Mouse (Mus musculus) C2C12 (cell line): ENCODE results near the gene Gnaq.

Experiments
- CEBPB ChIP-seq: IDR thresholded peaks from one replicate; pipeline ENCODE4 v1.6.1; 2011; ENCODE audit warnings: low read depth, mild to moderate bottlenecking, control low read depth, moderate library complexity
- CTCF ChIP-seq: IDR thresholded peaks from one replicate; pipeline ENCODE4 v1.5.1; 2011; ENCODE audit not compliant: control insufficient read depth, insufficient read depth, insufficient read length
- FOSL1 ChIP-seq: IDR thresholded peaks from one replicate; pipeline ENCODE4 v1.8.0; 2011; ENCODE audit warnings: mild to moderate bottlenecking, low read length; ENCODE audit not compliant: poor library complexity, insufficient read depth, severe bottlenecking
- MAX ChIP-seq: IDR thresholded peaks from one replicate; pipeline ENCODE4 v1.6.1; 2011; ENCODE audit warnings: mild to moderate bottlenecking, control low read depth
- MYOD1 ChIP-seq: IDR thresholded peaks from one replicate; pipeline ENCODE4 v1.6.1; 2011; ENCODE audit warnings: low read depth; ENCODE audit not compliant: control insufficient read depth, insufficient read length
- MYOG ChIP-seq: IDR thresholded peaks from one replicate; pipeline ENCODE4 v1.6.1; 2011; ENCODE audit not compliant: control insufficient read depth, insufficient read length; ENCODE audit errors: extremely low read depth
- USF1 ChIP-seq: IDR thresholded peaks from one replicate; pipeline ENCODE4 v1.6.1; 2011; ENCODE audit warnings: low read depth, mild to moderate bottlenecking, control low read depth, moderate library complexity

DNA sequence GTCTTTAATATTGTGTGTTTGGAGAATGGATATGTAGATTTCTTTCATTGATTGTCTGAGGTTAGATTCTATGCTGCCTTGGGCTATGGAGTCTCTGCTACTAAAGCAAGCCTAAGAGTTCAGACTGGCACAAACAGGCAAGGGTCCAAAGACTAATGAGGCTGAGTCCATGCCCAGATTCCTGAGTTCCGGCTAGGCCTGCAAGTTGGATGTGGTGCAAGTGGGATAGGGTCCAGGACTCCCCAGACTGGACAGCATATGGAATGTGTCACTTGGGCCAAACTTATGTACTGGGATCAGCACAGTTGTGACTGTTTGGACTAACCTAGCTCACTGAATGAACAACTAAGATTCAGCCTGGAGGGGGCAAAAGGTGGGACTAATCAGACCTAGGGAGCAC, 19.3 kb upstream of the Gnaq start:
- TF ChIP-seq CTCF (no peak), USF1 (no peak), MAX (no peak), CEBPB (no peak), MYOG (no peak), MYOD1 (no peak), FOSL1 (no peak)
